Mouse (Mus musculus): ENCODE measurements around the gene Eif4b.

Gene Eif4b

DNA sequence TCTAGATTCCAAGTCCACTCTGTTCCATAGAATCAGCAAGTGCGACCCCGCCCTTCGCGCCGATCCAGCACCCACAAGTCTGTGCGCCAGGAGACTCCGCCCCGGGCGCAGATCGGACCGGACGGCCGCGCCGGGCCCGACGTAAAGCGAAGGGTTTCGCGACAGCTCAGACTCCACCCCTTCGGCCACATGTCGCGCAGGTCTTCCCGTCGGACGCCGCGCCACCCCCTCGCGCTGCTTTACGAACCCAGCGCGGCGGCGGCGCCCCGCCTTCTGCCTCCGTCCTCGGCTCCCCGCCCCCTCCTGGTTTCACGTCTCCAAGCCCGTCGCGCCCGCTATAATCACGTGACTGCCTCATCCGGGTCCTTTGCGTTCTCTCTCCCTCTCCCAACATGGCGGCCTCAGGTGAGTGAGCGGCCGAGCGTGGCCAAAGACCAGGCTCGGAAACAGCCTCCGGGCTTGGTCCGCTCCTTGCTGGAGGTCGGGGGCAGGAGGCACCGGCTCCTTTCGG lies at the start of gene Eif4b:
Gene Eif4b, plus strand, starts transcription at position 215 of the 511 bp plus-strand sequence.
- DNase-seq (ENCODE audit: extremely low read depth, low read depth, low spot score), result peak; percentile 73

DNA sequence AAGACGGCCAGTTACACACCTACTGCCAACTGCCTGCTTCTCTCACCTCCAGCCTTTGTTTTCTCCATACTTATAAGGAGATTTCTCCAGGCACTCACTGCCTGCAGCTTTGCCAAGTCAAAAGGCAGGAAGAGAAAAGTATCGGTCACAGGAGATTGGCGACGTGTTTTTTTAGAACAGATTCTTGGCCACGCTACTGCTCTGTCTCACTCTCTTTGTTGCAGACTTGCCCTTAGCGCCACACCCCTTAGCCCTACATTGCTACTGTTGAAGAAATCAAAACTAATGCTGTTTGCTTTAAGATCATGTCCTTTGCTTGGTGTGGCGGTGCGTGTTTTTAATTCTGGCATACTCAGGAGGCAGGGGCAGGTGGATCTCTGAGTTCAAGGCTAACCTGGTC lies 49.7 kb upstream of the Eif4b start:
- no peak for DNase-seq (ENCODE audit: extremely low read depth, low read depth, low spot score)

DNA sequence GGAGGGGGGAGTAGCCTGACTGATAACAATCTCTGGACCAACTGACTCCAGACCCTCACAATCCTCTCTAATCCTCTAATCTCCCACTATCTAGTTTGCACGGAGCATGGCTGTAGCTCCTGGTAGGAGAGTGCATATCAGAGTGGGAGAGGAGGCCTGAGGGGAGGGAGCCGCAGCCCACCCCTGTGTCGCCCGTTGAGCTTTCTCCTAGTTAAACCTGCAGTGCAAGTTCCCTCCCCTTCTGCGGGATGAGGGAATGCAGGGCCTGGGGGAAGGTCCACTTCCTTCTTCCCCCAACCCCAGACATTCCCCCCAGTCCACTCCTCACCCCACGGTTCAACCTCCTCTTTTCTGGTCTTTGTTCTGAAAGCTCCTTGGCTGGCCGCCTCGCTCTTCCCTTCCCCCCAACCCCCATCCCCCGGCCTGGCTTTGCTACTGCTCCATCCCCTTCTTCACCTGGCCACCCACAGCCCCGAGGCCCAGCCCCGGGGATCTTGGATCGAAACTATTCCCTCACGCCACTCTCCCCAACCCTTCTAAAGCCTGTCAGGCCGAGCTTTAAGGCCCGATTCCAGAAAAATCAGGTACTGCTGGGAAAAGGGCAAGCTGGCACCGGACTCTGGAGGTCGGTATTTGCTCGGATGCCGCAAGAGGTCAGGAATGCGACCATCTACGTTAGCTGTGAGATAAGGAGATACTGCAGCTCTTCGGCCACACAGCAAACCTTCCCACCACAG lies 48.3 kb upstream of the Eif4b start:
- DNase-seq (ENCODE audit: extremely low read depth, low read depth, low spot score), result no peak

DNA sequence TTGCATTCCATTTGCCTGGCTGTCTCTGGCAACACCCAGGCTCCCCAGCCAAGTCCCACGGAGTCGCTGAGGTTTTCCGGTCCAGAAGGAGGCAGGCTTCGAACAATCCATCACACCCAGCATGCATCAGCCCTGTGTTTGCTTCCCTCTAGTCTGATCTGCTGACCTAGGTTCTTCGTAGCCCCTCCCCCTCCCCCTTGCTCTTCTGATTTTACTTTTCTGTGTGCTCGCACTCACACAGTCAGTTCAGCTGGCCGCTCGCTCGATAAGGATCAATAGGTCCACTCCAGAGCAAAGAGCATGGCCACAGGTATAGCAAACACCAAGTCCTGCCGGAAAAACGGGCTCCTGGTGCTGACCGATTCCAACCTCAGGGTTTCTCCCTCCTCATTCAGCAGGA lies 47.1 kb upstream of the Eif4b start:
- no peak for DNase-seq (ENCODE audit: extremely low read depth, low read depth, low spot score)

DNA sequence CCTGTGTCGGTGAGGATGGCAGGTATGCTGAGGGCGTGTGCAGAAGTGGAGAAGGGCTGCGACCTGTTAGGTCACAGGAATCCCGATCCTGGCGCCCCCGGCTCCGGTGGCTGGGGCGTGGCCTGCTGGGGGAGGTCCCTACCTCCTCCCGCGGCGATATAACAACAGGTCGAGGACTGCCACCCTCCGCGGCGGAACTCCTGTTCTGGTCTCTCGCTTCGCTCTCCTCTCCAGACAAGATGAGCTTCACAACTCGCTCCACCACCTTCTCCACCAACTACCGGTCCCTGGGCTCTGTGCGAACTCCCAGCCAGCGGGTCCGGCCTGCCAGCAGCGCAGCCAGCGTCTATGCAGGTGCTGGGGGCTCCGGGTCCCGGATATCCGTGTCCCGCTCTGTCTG lies 45.5 kb upstream of the Eif4b start, which contains the start of gene Krt18:
Gene Krt18, plus strand, starts transcription at position 141 of the 400 bp plus-strand sequence.
- DNase-seq (ENCODE audit: extremely low read depth, low read depth, low spot score), result no peak

DNA sequence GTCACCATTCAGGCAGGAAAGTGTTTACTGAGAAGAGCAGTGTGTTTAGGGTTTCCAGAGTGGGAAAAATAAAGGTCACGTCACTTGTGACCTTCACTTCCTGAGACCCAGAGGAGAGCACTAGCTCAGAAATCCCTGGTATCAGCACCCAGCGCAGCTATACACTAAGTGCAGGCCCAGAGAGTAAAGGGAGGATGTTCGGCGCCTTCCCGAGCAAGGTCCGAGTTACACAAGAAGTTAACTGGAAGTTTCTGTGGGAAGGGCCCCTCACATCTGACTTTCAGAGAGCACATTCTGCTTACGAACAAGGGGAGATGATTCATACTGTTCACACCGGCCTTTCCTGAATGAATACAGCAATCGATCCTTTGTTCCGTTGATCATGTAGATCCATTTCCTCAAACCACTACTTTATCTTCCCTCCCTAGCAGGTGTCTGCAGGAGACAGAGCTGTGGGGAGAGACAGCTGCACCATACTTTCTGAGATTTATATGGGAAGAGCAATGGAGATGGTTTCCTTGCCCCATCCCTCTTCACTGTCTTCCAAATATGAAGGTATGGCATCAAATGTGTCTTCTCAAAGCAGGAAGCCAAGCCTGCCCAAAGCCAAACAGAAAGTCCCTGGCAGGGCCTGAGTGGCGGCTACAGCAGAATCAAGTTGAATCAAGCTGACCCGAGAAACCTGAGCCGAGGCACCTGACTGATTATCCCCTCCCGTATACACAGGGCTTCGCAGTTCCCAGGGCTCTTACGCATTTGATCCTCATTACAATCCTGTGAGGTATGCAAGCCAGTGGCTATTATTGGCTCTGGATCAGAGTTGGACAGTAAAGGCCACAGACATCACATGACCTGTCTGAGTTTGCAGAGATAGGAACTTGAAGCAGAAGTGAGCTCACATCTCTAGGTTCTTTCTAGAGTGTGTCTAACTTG lies 39.2 kb upstream of the Eif4b start:
- DNase-seq (ENCODE audit: extremely low read depth, low read depth, low spot score), result no peak

DNA sequence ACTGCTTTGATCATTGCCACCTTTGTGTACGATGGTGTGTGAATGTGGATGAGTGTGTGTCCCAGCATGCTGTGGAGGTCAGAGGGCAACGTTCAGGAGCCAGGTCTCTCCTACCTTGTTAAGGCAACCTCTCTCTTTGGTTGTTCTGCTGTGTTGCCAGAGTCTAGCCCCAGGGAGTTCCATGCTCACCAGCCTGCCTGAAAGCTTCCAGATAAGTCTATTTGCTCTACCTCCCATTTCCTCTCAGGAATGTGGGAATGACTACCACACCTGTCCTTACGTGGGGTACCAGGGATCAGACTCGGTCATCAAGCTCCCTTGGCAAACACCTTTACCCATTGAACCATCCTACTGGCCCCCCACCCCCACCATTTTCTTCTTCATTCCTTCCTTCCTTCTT lies 33.3 kb upstream of the Eif4b start:
- DNase-seq (ENCODE audit: extremely low read depth, low read depth, low spot score), result no peak

DNA sequence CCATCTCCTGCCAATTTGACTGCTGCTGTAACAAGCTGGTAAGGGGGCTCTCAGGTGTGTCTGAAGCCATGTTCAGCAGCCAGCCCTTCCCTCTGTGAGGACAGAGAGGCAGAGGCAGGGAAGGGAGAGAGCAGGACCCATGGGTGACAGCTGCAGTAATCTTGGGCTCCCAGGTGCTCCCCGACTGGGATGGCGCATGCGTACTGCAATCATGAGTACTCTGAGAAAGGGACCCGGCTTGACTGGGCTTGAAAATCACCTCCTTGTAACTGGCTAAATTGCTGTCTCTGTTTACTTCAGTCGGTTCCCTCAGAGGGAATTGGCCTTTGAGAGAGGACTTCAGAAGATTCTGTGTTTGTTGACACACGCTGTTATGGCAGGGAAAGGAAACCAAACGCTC lies 31.6 kb upstream of the Eif4b start:
- no peak for DNase-seq (ENCODE audit: extremely low read depth, low read depth, low spot score)

DNA sequence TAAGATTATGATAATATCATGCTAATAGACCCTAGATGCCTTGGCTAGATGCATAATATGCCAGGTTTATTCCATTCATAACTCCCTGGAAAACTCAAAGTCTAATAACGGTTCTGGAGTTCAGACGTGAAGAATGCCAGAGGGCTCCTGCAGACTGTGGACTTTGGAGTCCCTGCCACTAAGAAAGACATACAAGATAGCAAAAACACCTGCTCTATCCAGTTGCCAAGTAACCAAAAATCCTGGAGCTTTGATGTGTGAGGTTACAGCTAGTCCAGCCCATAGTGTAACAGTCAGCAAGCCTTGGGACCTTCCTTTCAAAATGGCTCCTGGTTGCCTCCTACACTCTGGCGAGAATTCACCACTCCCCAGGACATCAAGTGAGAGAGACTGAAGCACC lies 28.8 kb upstream of the Eif4b start:
- DNase-seq (ENCODE audit: extremely low read depth, low read depth, low spot score), result no peak

DNA sequence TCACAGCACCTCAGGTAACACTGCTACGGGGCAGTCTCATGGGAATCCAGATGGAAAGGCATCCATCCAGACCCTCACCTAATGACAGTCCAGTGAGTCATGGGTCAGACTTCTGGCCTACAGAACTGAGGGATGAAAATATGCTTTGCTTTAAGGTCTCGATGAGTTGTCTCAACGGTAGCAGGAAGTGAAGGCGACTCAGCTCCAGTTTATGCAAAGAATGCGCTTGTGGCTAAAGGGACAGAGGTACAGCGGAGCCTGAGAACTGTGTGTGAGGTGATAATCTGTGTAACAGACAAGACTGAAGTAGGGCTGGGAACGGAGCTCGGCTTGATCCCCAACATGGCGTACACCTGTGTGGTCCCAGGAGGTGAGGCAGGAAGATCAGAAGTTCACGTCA lies 27.9 kb upstream of the Eif4b start:
- DNase-seq (ENCODE audit: extremely low read depth, low read depth, low spot score), result no peak

DNA sequence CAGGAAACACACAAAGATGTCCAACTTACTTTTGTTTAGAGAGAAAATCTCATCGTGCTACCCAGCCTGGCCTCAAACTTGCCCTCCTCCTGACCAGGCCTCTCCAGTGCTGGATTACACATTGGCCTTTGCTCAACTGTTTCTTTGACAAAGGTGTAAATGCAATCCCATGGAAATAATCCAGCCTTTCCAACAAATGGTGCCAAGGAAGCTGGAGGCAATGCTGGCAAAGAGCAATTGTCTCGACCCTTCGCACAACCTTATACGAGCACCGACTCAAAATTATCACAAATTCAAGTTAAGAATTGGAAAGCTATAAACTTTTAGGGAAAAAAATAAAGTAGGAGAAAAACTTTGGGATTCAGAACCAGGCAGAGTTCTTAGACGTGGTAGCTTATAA lies 25.6 kb upstream of the Eif4b start:
- no peak for DNase-seq (ENCODE audit: extremely low read depth, low read depth, low spot score)

DNA sequence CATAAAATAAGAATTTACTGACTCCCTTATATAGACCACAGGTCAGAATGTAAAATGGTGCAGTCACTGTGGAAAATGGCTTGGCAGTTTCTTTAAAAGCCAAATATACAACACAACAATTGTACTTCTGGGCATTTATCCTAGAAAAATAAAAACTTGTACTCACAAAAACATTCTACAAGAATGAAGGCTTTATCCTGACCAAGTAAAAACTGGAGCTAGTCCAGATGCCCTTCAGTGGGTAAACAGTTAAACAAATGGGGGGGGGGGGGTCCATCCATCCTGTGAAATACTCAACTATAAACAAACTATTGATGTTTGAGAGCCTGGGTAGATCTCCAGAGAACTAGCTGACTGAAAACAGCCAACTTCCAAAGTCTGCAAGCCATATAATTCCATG lies 23.7 kb upstream of the Eif4b start:
- no peak for DNase-seq (ENCODE audit: extremely low read depth, low read depth, low spot score)

DNA sequence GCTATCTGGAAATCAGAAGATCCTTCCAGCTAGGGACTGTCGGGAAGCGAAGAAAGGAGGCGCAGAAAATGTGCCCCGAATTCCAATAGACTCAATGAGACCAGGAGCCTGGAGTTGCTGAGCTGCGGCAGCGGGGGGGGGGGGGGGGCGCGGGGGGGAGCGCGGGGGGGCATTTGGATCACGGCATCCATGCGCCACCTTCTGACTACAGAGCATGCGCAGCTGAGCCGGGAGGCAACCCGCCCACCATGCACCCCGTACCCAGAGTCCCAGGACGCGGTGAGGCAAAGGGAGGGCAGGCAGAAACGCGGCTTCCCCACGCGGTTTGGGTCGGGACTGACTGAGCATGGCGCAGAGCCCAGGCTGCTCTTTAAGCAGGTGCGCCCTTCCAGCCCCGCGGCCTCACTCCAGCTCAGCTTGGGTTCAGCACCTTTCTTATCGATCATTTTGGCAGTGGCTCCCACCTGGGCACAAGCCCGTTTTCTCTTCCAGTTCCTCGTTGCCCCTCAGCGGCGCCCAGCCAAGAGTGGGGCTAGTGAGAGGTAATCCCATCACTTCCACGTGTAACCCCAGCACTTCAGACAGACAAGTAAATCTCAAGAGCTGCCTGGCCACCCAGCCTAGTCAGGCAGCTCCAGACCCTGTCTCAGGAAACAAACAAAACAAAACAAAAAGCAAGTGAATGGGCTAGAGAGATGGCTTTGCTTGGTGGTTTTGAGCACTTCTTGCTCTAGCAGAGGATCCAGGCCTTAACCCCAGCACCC lies 21.5 kb upstream of the Eif4b start:
- DNase-seq (ENCODE audit: extremely low read depth, low read depth, low spot score), result no peak

DNA sequence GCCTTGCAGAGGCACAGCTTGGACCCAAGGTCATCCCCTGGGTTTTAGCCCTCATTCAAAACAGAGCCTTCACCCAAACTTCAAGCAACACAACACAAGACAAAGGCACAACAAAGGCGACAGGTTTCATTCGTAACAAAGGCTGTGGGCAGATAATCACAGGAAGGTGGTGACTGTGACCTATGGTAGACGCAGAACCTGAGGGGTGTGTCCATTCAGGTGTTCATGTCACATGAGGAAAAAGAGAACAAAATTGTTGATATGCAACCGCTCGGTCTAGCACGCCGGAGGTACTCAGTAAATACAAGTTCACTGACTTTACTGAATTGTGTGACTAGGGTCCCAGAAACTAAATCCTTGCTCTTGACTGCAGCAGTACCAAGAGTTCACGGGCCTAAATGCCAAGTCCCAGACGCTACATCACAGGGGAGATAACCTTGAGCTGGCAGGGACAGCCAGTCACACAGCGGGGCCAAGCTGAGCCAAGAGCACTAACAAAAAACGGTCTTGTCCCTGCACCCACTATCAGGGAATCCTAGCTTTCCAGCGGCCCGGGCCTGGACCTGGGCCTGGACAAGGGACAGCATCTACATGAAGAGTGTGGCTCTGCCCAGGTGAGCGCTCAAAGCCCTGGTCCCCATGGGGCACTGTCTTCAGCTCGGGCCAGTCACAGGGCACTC lies 16.9 kb upstream of the Eif4b start:
- no peak for DNase-seq (ENCODE audit: extremely low read depth, low read depth, low spot score)

DNA sequence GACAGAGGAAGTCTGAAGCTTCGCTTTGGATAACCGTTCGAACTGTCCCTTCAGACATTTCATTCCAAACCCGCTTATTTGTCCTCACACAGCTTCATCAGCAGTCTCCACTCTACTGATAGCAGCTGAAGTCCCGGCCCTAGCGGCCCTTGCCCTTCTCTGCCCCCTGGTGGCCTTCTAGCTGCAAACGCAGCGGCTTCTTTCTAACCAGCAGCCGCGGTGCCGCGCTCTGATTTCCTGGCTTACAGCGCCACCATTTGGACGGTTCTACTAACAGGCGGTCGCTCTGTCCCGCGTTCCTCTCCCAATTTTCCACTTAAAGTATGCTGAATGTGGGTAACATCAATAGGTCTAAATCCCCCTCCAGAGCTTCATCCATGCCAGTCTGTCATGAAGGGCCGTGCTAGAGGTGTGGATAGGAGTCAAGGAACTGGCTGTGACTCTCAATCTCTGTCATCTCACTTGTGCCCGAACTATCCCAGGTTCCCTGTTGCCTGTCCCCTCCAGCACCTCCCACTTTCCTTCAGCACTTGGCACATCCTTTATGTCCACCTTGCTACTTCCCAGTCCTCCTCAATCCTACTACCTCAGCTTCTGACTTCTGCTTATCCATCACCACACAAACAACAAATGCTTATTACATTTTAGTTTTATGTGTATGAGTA lies 7.8 kb upstream of the Eif4b start:
- DNase-seq (ENCODE audit: extremely low read depth, low read depth, low spot score), result no peak

DNA sequence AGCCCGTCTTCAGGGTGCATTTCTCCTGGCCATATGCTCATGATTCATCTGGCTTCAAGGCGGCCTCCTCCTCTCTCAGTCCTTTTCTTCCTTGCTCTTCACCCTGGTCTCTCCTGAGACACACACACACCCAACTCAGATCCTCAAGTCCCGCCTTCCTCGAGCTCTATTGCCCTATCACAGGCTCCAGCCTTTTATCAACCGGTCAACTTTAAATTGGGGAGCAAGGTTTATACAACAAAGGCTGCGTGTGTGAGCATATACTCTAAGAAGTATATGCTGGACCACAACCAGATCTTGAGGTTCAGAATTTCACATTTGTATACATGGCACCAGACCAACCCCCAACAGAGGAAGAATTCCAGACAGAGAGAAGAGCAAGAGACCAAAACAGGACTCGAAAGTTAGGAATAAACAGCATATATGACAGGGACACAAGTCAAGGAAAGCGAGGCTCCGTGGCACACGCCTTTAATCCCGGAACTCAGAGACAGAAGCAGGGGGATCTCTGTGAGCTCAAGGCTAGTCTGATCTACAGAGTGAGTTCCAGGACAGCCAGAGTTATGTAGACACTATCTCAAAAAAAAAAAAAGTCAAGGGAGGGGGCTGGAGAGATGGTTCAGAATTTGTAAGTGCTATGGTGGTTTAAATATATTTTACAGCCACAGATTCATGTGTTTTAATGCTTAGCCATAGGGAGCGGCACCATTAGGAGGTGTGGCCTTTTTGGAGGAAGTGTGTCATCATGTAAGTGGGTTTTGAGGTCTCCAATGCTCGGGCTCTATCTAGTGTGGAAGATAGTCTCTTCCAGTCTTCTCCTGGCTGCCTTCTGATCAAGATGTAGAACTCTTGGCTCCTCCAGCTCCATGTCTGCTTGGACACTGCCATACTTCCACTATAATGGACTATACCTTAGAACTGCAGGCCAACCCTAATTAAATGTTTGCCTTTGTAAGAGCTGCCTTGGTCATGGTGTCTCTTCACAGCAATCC lies 2.8 kb upstream of the Eif4b start:
- DNase-seq (ENCODE audit: extremely low read depth, low read depth, low spot score), result no peak

DNA sequence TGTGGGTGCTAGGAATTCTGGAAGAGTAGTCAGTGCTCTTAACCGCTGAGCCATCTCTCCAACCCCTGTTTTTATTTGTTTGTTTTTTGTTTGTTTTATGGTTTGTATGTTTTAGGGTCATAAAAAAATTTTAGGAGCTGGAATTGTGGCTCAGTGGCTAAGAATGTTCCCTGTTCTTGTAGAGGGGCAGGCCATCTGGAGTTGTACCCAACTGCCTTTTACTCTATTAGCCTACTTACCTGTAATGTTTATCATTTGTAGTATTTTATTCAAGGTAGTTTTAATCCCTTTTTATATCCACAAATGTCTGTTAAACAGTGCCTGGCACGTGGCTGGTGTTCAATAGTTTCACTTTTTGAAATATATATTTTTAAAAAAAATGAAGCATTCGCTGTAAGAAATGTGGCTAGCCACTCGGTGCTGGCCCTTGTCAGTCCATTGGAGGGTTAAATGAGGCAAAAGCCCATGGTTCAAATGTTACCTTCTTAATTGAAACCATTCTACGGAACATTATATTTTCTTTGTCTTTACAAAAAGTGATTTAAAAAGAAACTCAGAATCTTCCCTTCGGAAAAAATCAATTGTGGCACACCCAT lies 512 bp upstream of the Eif4b start:
- DNase-seq (ENCODE audit: extremely low read depth, low read depth, low spot score), result no peak

DNA sequence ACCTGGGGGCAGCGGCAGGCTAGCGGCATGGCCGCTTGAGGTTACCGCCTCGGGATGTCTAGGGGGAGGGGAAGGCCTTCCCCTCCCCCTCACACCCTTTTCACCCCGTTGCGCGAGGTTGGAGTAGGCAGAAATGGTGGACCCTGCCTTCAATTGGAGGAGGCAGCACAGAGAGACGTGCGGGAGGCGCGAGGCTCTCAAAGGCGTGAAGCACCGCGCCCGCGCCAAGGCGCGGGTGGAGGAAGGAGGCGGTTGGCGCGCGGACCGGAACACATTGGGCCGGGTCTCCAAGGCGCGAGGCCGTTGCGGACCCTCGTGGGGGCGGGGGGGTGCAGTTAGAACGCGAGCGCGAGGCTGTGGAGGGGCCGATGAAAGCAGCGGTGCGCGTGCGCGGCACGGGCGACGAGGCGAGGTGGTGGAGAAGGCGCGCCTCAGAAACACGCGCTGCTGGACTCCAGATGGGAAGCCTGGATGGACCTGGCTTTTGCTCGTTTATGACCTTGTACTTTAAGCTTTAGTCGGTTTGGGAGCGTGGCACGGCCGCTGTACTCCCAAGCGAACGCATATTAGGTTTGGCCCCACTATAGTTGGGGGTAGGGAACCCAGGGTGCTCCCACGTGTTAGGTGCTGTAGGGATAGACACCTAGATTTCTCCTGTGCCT lies 628 bp downstream of the Eif4b start:
- no peak for DNase-seq (ENCODE audit: extremely low read depth, low read depth, low spot score)
